Mouse (Mus musculus): ENCODE data around the gene Prr7.

- TF ChIP-seq POLR2A (IDR thresholded peaks at IDR 0.05; ENCODE audit: low read depth, low read length) (no peak), CTCF (conservative IDR thresholded peaks at IDR 0.05; ENCODE audit: insufficient read depth, insufficient read length, low read depth, low read length) (no peak)
These were observed 40.3 kb downstream of the Prr7 start for GRCm38 (mm10) chr13:55504390-55504789.
